Mouse (Mus musculus) C2C12 (cell line): ENCODE results near the gene Ccr1.

ENCODE experiments used
- CTCF ChIP-seq: IDR thresholded peaks from one replicate; pipeline ENCODE4 v1.5.1; 2011; ENCODE audit not compliant: control insufficient read depth, insufficient read depth, insufficient read length
- MYOD1 ChIP-seq: IDR thresholded peaks from one replicate; pipeline ENCODE4 v1.6.1; 2011; ENCODE audit warnings: low read depth; ENCODE audit not compliant: control insufficient read depth, insufficient read length

DNA sequence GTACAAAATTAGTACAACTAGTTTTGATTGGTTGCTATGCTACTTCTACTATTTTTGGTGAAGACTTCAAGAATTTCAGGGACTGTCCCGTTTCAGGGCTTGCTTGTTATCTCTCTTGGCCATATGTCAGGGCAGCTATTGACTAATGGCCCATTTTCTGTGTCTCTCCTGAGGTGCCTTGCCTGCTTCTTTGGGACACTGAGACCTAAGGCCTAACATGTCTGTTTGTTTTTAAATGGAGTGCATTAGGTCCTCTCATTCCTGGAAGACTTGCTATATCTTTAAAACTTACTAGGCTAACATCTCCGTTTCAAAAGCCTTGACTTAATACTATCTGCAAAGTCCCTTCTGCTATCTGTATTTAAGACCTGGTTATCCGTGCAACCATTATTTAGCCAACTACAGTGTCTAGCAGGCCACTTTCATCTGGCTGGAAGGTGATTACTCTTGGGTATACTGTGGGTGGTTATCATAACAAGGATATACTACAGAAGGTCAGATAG is 10.5 kb downstream of the Ccr1 start:
- TF ChIP-seq CTCF, result no peak
- TF ChIP-seq MYOD1, result no peak
